Mouse (Mus musculus) stomach, postnatal 0 days (tissue): Measurements from ENCODE around the gene Ankrd24. TPM values are rescaled to one million over a fixed set of nuclear protein-coding genes. Genes with fewer than 3 reads are reported as not detected.

ENCODE experiments used
- ATAC-seq: fragments of 200-750 bp; cut with Nextera tagmentation; 2 replicates; pipeline ENCODE4 v1.8.0; 2017; ENCODE audit not compliant: low FRiP score, low TSS enrichment
- DNase-seq: peaks from one replicate; pipeline ENCODE4 v3.0.0-alpha.2; 2016; ENCODE audit warnings: low spot score
- H3K27ac ChIP-seq: fragments of 300-500 bp; sonication (generic); replicated peaks from 2 replicates; pipeline ENCODE4 v1.5.1; 2014; ENCODE audit warnings: mild to moderate bottlenecking, control low read depth
- H3K27me3 ChIP-seq: fragments of 300-500 bp; sonication (generic); 2 replicates; pipeline ENCODE4 v1.6.1; 2014; ENCODE audit warnings: low read length; ENCODE audit not compliant: control insufficient read depth, insufficient read depth
- H3K36me3 ChIP-seq: fragments of 300-500 bp; sonication (generic); 2 replicates; pipeline ENCODE4 v1.6.1; 2014; ENCODE audit warnings: low read length, mixed read lengths; ENCODE audit not compliant: control insufficient read depth, insufficient read depth
- H3K4me1 ChIP-seq: fragments of 300-500 bp; sonication (generic); replicated peaks from 2 replicates; pipeline ENCODE4 v1.6.1; 2014; ENCODE audit warnings: antibody characterized with exemption; ENCODE audit not compliant: control insufficient read depth, insufficient read depth
- H3K4me2 ChIP-seq: fragments of 300-500 bp; sonication (generic); replicated peaks from 2 replicates; pipeline ENCODE4 v1.6.1; 2014; ENCODE audit warnings: low read depth, mild to moderate bottlenecking, control low read depth, moderate library complexity
- H3K4me3 ChIP-seq: fragments of 300-500 bp; sonication (generic); 2 replicates; pipeline ENCODE4 v1.5.1; 2014; ENCODE audit warnings: low read depth, low read length, control low read depth
- H3K9ac ChIP-seq: fragments of 300-500 bp; sonication (generic); 2 replicates; pipeline ENCODE4 v1.6.1; 2014; ENCODE audit warnings: mild to moderate bottlenecking, low read length, control low read depth, mixed read lengths
- H3K9me3 ChIP-seq: fragments of 300-500 bp; sonication (generic); 2 replicates; pipeline ENCODE4 v1.6.1; 2016; ENCODE audit warnings: low read length; ENCODE audit not compliant: control insufficient read depth
- CTCF ChIP-seq: IDR thresholded peaks from 2 replicates; pipeline ENCODE4 v1.5.1; 2016; ENCODE audit warnings: antibody characterized with exemption, low read depth, mild to moderate bottlenecking, moderate library complexity
- EP300 ChIP-seq: optimal IDR thresholded peaks from 2 replicates; pipeline ENCODE3; 2016; ENCODE audit warnings: antibody characterized with exemption
- WGBS: fragments of 180-500 bp; shearing (Covaris S2); extraction: QIAGEN DNeasy Blood & Tissue Kit; methylation state at CpG from one replicate; pipeline ENCODE4 v1.1.7; 2014; 5-methylcytosine and 5-hydroxymethylcytosine counted together
- polyA plus RNA-seq: library from polyadenylated mRNA; unstranded; fragments of >200 nt; fragmentation: Nextera tagmentation; extraction: Ambion mirVana; gene quantifications from 2 replicates; pipeline ENCODE4 v1.2.1, GENCODE M21; 2015

The Ankrd24 gene
- 3.3 and 5.3 TPM in 2 replicates for polyA plus RNA-seq

DNA sequence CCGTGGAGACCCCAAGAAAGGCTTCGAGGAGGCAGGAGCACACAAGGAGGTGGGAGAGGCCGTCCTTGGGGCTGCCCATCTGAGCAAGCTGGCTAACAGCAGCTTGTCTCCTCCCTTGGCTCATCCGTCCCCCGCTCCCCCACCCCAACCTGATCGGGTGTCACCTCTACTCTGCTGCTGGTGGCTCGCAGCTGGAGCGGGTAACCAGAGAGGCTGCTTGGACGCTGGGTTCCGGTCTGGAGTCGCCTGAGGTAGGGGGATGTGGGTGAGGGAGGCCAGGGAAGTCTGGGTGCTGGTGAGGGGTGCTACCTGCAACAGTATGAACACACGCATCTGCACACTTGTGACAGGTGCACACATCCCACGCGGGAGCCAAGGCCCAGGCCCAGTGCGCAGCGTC lies at the start of gene Ankrd24:
TSS of gene Ankrd24 (plus strand) at position 151 of the 400 bp plus-strand sequence.
- no peak for DNase-seq
- Histone ChIP-seq H3K36me3 (no peaks in the 10 kb centered on the region), H3K4me1 (peaks cover 6% of the 10 kb centered on the region), H3K4me2 (peak within 1 kb of the TSS; percentile 81), H3K27me3 (no peaks in the 10 kb centered on the region), H3K9ac (peak within 1 kb of the TSS; percentile 80), H3K9me3 (no peaks in the 10 kb centered on the region), H3K4me3 (peak within 1 kb of the TSS; percentile 76), H3K27ac (peak within 1 kb of the TSS; percentile 86)
- 79% methylated on average over 16 of the region's 16 CpGs for WGBS
- TF ChIP-seq CTCF = no peak
- no peak for TF ChIP-seq EP300
- no peak for ATAC-seq

DNA sequence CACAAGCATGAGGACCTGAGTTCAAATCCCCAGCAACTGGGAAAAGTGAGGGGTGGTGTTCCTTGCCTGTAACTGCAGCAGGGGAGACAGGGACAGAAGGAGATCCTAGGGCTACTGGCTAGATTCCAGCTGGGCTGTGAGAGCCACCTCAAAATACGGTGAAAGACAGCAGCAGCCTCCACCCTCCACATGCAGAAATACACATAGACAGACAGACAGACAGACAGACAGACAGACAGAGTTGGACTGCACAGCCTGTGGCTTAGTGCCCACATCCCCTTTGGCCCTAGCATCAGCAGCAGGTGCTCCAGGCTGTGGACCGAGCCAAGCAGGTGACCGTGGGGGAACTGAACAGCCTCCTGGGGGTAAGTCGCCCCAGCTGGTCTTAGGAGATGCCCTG lies 48.4 kb upstream of the Ankrd24 start:
- H3K27me3 ChIP-seq = no peaks in the 10 kb centered on the region
- H3K4me3 ChIP-seq = no peak overlapping the region
- no peak overlapping the region for H3K27ac ChIP-seq
- ATAC-seq (no peak), DNase-seq (no peak)
- TF ChIP-seq EP300 (no peak), CTCF (no peak)
- no peak overlapping the region for H3K4me2 ChIP-seq
- peaks cover 4% of the 10 kb centered on the region; the same call in 1 of the 2 replicates for H3K4me1 ChIP-seq
- no peak overlapping the region for H3K9ac ChIP-seq
- 76% methylated on average over 4 of the region's 4 CpGs for WGBS
- H3K9me3 ChIP-seq = no peaks in the 10 kb centered on the region
- H3K36me3 ChIP-seq = no peaks in the 10 kb centered on the region

DNA sequence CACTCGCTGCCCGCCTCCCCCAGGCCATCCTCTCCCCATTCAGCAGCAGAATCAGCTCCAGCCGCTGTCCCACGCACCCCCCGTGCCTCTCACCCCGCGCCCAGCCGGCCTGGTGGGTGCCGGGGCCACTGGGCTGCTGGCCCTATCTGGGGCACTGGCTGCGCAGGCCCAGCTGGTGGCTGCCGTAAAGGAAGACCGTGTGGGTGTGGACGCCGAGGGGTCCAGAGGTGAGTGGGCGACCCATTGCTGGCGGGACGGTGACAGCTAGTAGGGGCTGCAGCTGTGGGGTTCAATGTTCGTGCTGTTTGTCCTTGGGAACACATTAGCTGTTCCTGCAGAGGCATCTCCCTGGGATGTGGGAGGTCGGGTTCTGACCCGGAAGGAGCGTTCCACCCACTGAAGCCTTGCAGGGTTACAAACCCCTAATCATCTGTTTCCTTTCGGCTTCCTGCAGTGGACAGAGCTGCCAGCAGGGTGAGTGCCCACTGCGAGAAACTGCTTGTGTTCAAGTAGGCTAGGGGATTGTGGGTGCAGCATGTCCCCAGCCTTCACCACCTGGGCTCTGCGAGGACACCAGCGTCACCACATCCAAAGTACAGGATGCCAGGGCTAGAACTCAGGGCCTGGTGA lies 47.8 kb upstream of the Ankrd24 start:
- Histone ChIP-seq H3K36me3 (no peaks in the 10 kb centered on the region), H3K4me2 (no peak overlapping the region), H3K9ac (no peak overlapping the region), H3K9me3 (no peaks in the 10 kb centered on the region), H3K4me3 (no peak overlapping the region), H3K27ac (no peak overlapping the region), H3K4me1 (peaks cover 2% of the 10 kb centered on the region; the same call in 1 of the 2 replicates), H3K27me3 (no peaks in the 10 kb centered on the region)
- 63% methylated on average over 23 of the region's 25 CpGs for WGBS
- DNase-seq (no peak), ATAC-seq (no peak)
- no peak for TF ChIP-seq EP300
- peak; percentile 50 for TF ChIP-seq CTCF

DNA sequence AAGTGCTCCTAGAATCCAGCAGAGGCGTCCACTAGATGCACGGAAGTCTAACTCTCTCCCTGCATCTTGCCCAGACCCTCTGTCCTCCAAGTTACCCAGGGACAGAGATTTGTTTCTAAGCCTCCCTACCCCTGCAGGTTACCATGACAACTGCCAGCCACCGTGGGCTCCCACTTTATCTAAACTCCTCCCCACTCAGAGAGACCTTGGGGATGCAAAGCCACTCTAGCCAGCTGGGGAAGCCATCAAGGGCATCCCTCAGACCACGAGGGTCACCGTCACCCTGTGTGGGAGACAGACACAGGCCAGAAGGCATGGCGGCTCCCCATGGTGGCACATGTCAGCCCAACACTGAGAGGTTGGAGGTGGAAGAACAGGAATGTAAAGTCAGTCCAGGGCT lies 45.0 kb upstream of the Ankrd24 start:
- no peak overlapping the region for H3K4me2 ChIP-seq
- WGBS = 57% methylated on average over 6 of the region's 6 CpGs
- H3K9ac ChIP-seq = no peak overlapping the region
- no peak for DNase-seq
- no peak overlapping the region for H3K27ac ChIP-seq
- TF ChIP-seq EP300 (no peak), CTCF (no peak)
- H3K9me3 ChIP-seq = no peaks in the 10 kb centered on the region
- no peaks in the 10 kb centered on the region for H3K4me1 ChIP-seq
- H3K4me3 ChIP-seq = no peak overlapping the region
- no peaks in the 10 kb centered on the region for H3K36me3 ChIP-seq
- H3K27me3 ChIP-seq = no peaks in the 10 kb centered on the region
- no peak for ATAC-seq

DNA sequence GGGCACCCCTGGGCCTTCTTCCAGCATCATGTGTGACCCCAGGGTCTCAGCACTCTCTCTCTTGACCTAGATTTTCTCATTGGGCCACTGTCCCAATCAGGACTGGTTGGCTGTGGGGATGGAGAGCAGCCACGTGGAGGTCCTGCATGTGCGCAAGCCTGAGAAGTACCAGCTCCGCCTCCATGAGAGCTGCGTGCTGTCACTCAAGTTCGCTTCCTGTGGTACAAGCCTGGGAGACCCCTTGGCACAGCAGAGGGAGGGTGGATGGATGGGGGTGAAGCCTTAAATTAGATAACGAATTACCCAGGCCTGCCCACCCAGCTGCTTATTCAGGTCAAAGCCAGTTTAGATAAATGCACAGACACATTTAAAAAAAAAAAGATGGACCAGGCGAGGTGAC lies 39.6 kb upstream of the Ankrd24 start:
- no peaks in the 10 kb centered on the region for H3K4me1 ChIP-seq
- H3K4me3 ChIP-seq = no peak overlapping the region
- DNase-seq (no peak), ATAC-seq (no peak)
- no peak overlapping the region for H3K4me2 ChIP-seq
- no peaks in the 10 kb centered on the region for H3K9me3 ChIP-seq
- H3K9ac ChIP-seq = no peak overlapping the region
- no peak overlapping the region for H3K27ac ChIP-seq
- no peak for TF ChIP-seq CTCF
- TF ChIP-seq EP300 = no peak
- 70% methylated on average over 7 of the region's 7 CpGs for WGBS
- H3K27me3 ChIP-seq = no peaks in the 10 kb centered on the region
- H3K36me3 ChIP-seq = no peaks in the 10 kb centered on the region

DNA sequence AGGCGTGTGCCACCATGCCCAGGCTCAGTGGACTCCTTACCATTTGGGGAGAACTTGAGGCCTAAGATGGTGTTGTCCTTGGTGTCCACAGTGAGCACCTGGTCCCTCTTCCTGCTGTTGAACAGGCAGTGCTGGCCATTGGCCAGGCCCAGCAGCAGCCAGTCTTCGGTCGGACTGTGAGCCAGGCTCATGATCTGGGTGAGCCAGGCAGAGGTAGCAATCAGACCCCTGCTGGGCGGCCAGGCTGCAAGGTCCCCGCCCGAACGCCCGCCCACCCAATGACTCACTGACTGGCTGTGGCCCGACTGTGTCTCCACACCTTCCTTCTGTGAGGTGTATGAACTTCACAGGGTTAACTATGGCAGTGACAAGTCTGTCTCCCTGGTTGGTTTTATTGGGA lies 36.5 kb upstream of the Ankrd24 start:
- H3K4me1 ChIP-seq = 0 out of 2 replicates have a peak, but pooled peaks cover 2% of the 10 kb centered on the region
- DNase-seq (peak; percentile 35), ATAC-seq (peak; percentile 11; the same call in 1 of the 2 replicates)
- no peaks in the 10 kb centered on the region for H3K9me3 ChIP-seq
- H3K27ac ChIP-seq = no peak overlapping the region
- whole genome bisulfite sequencing = 42% methylated on average over 9 of the region's 9 CpGs
- no peak overlapping the region for H3K4me2 ChIP-seq
- H3K36me3 ChIP-seq = no peaks in the 10 kb centered on the region
- H3K9ac ChIP-seq = no peak overlapping the region
- no peaks in the 10 kb centered on the region for H3K27me3 ChIP-seq
- no peak for TF ChIP-seq EP300
- TF ChIP-seq CTCF = no peak
- no peak overlapping the region for H3K4me3 ChIP-seq
